Mouse (Mus musculus) MEL (cell line): Measurements from ENCODE around the gene Spag7. TPM values are rescaled to one million over a fixed set of nuclear protein-coding genes. Genes with fewer than 3 reads are reported as not detected.

Experiments used
- DNase-seq: peaks from one replicate; pipeline ENCODE4 v3.0.0; 2011; ENCODE audit warnings: low read depth, low spot score
- H3K27ac ChIP-seq: 2 replicates; pipeline ENCODE4 v1.5.1; 2012; ENCODE audit warnings: low read depth, mild to moderate bottlenecking, control low read depth, low read length, moderate library complexity; ENCODE audit not compliant: control insufficient read depth
- H3K27me3 ChIP-seq, 2 experiments: fragments of 150-350 bp in 1 of 2; sonication (generic) in 1 of 2; 2 replicates each; pipeline ENCODE4 v1.6.1; 2012; ENCODE audit warnings: low read length in 2 of 2, mild to moderate bottlenecking in 2 of 2, improper control_type of control experiment in 1 of 2, moderate library complexity in 1 of 2; ENCODE audit not compliant: insufficient read depth in 2 of 2, control insufficient read depth in 1 of 2
- H3K36me3 ChIP-seq, 2 experiments: 2 replicates each; pipeline ENCODE4 v1.6.1; 2012 to 2014; ENCODE audit warnings: low read length in 2 of 2, improper control_type of control experiment in 1 of 2, inconsistent platforms in 1 of 2, mild to moderate bottlenecking in 1 of 2; ENCODE audit not compliant: insufficient read depth in 2 of 2, control insufficient read depth in 1 of 2
- H3K4me1 ChIP-seq, 2 experiments: fragments of 150-350 bp in 1 of 2; sonication (generic) in 1 of 2; 2 replicates each; pipeline ENCODE4 v1.6.1; 2012; ENCODE audit warnings: low read length in 2 of 2, improper control_type of control experiment in 1 of 2, mild to moderate bottlenecking in 1 of 2; ENCODE audit not compliant: insufficient read depth in 2 of 2, control insufficient read depth in 1 of 2
- H3K4me3 ChIP-seq, 2 experiments: fragments of 150-350 bp in 1 of 2; sonication (generic) in 1 of 2; 2 replicates each; pipeline ENCODE4 v1.5.1; 2012; ENCODE audit warnings: low read depth in 2 of 2, low read length in 2 of 2, mild to moderate bottlenecking in 2 of 2, moderate library complexity in 2 of 2, control low read depth in 1 of 2, improper control_type of control experiment in 1 of 2; ENCODE audit not compliant: control insufficient read depth in 1 of 2, insufficient read depth in 1 of 2
- H3K79me2 ChIP-seq: 2 replicates; pipeline ENCODE4 v1.6.1; 2012; ENCODE audit warnings: mild to moderate bottlenecking, low read length, moderate library complexity; ENCODE audit not compliant: control insufficient read depth, poor library complexity, insufficient read depth
- H3K9ac ChIP-seq: 2 replicates; pipeline ENCODE4 v1.6.1; 2012; ENCODE audit warnings: low read depth, mild to moderate bottlenecking, control low read depth, low read length, moderate library complexity; ENCODE audit not compliant: control insufficient read depth, poor library complexity, severe bottlenecking
- H3K9me3 ChIP-seq: fragments of 150-350 bp; sonication (generic); replicated peaks from 2 replicates; pipeline ENCODE4 v1.6.1; 2012; ENCODE audit warnings: mild to moderate bottlenecking, low read length, improper control_type of control experiment, moderate library complexity; ENCODE audit not compliant: insufficient read depth
- CHD2 ChIP-seq: IDR thresholded peaks from 2 replicates; pipeline ENCODE4 v1.6.1; 2011; ENCODE audit warnings: low read length, improper control_type of control experiment
- CTCF ChIP-seq, 3 experiments: IDR thresholded peaks in 2 of 3; conservative IDR thresholded peaks in 1 of 3; 2 replicates each; pipeline ENCODE4 v1.5.1; 2011 to 2012; ENCODE audit warnings: low read length in 3 of 3, low read depth in 2 of 3, mild to moderate bottlenecking in 2 of 3, improper control_type of control experiment in 1 of 3, inconsistent platforms in 1 of 3, mixed read lengths in 1 of 3, moderate library complexity in 1 of 3; ENCODE audit not compliant: control insufficient read depth in 1 of 3, insufficient read depth in 1 of 3, poor library complexity in 1 of 3, severe bottlenecking in 1 of 3
- ELF1 ChIP-seq: IDR thresholded peaks from 2 replicates; pipeline ENCODE4 v1.6.1; 2014; ENCODE audit warnings: low read depth, mild to moderate bottlenecking, inconsistent platforms, low read length, improper control_type of control experiment, moderate library complexity
- EP300 ChIP-seq, 2 experiments: IDR thresholded peaks; 2 replicates each; pipeline ENCODE4 v1.6.1; 2011; ENCODE audit warnings: improper control_type of control experiment in 2 of 2, low read length in 2 of 2, low read depth in 1 of 2, mild to moderate bottlenecking in 1 of 2
- ETS1 ChIP-seq: IDR thresholded peaks from 2 replicates; pipeline ENCODE4 v1.6.1; 2012; ENCODE audit warnings: low read depth, mild to moderate bottlenecking, inconsistent platforms, low read length, improper control_type of control experiment, moderate library complexity
- GATA1 ChIP-seq: IDR thresholded peaks from 2 replicates; pipeline ENCODE4 v1.6.1; 2011; ENCODE audit warnings: low read depth, low read length, improper control_type of control experiment
- JUND ChIP-seq: IDR thresholded peaks from 2 replicates; pipeline ENCODE4 v1.6.1; 2011; ENCODE audit warnings: low read depth, mild to moderate bottlenecking, improper control_type of control experiment, low read length
- KAT2A ChIP-seq: conservative IDR thresholded peaks from 2 replicates; pipeline ENCODE4 v1.6.1; 2012; ENCODE audit warnings: low read depth, low read length, improper control_type of control experiment, inconsistent platforms
- MAX ChIP-seq: IDR thresholded peaks from 2 replicates; pipeline ENCODE4 v1.6.1; 2011; ENCODE audit warnings: low read length, improper control_type of control experiment
- MEF2A ChIP-seq: IDR thresholded peaks from 2 replicates; pipeline ENCODE4 v1.6.1; 2014; ENCODE audit warnings: low read depth, mild to moderate bottlenecking, inconsistent platforms, low read length, improper control_type of control experiment; ENCODE audit not compliant: poor library complexity, insufficient replicate concordance, severe bottlenecking; ENCODE audit errors: extremely low read depth
- MYC ChIP-seq: IDR thresholded peaks from 2 replicates; pipeline ENCODE4 v1.6.1; 2011; ENCODE audit warnings: low read depth, mild to moderate bottlenecking, low read length, improper control_type of control experiment, moderate library complexity
- NELFE ChIP-seq: IDR thresholded peaks from 2 replicates; pipeline ENCODE4 v1.6.1; 2011; ENCODE audit warnings: low read depth, low read length, improper control_type of control experiment
- NRF1 ChIP-seq: IDR thresholded peaks from 2 replicates; pipeline ENCODE4 v1.6.1; 2014; ENCODE audit warnings: low read depth, mild to moderate bottlenecking, inconsistent platforms, low read length, improper control_type of control experiment, moderate library complexity; ENCODE audit not compliant: poor library complexity, insufficient read depth, severe bottlenecking
- POLR2A ChIP-seq, 2 experiments: IDR thresholded peaks; 2 replicates each; pipeline ENCODE4 v1.6.1; 2011 to 2012; ENCODE audit warnings: low read length in 2 of 2, mild to moderate bottlenecking in 2 of 2, control low read depth in 1 of 2, improper control_type of control experiment in 1 of 2, low read depth in 1 of 2, moderate library complexity in 1 of 2; ENCODE audit not compliant: control insufficient read depth in 1 of 2, insufficient read depth in 1 of 2, poor library complexity in 1 of 2
- POLR2AphosphoS2 ChIP-seq: IDR thresholded peaks from 2 replicates; pipeline ENCODE4 v1.6.1; 2011; ENCODE audit warnings: low read length, improper control_type of control experiment
- SIN3A ChIP-seq: IDR thresholded peaks from 2 replicates; pipeline ENCODE4 v1.6.1; 2012; ENCODE audit warnings: low read length, improper control_type of control experiment, inconsistent platforms
- SMC3 ChIP-seq: IDR thresholded peaks from 2 replicates; pipeline ENCODE4 v1.6.1; 2011; ENCODE audit warnings: low read depth, low read length, improper control_type of control experiment
- TAL1 ChIP-seq: IDR thresholded peaks from 2 replicates; pipeline ENCODE4 v1.6.1; 2012; ENCODE audit warnings: mild to moderate bottlenecking, inconsistent platforms, low read length, moderate library complexity, mixed read lengths
- TBP ChIP-seq: IDR thresholded peaks from 2 replicates; pipeline ENCODE4 v1.8.0; 2011; ENCODE audit warnings: low read depth, low read length, improper control_type of control experiment
- TCF12 ChIP-seq: IDR thresholded peaks from 2 replicates; pipeline ENCODE4 v1.6.1; 2014; ENCODE audit warnings: low read depth, mild to moderate bottlenecking, inconsistent platforms, low read length, improper control_type of control experiment, moderate library complexity
- UBTF ChIP-seq: IDR thresholded peaks from 2 replicates; pipeline ENCODE4 v1.6.1; 2012; ENCODE audit warnings: low read depth, mild to moderate bottlenecking, inconsistent platforms, low read length, improper control_type of control experiment, moderate library complexity, borderline replicate concordance; ENCODE audit not compliant: insufficient read depth
- USF2 ChIP-seq, 2 experiments: IDR thresholded peaks; 2 replicates each; pipeline ENCODE4 v1.6.1; 2011 to 2012; ENCODE audit warnings: improper control_type of control experiment in 2 of 2, low read length in 2 of 2, borderline replicate concordance in 1 of 2, inconsistent platforms in 1 of 2, low read depth in 1 of 2, mild to moderate bottlenecking in 1 of 2; ENCODE audit not compliant: insufficient read depth in 1 of 2
- ZKSCAN1 ChIP-seq: IDR thresholded peaks from 2 replicates; pipeline ENCODE4 v1.6.1; 2012; ENCODE audit warnings: low read depth, mild to moderate bottlenecking, inconsistent platforms, low read length, improper control_type of control experiment, moderate library complexity
- ZMIZ1 ChIP-seq: IDR thresholded peaks from 2 replicates; pipeline ENCODE4 v1.6.1; 2012; ENCODE audit warnings: low read depth, mild to moderate bottlenecking, inconsistent platforms, low read length, improper control_type of control experiment, moderate library complexity
- ZNF384 ChIP-seq: IDR thresholded peaks from 2 replicates; pipeline ENCODE4 v1.6.1; 2012; ENCODE audit warnings: low read depth, mild to moderate bottlenecking, inconsistent platforms, low read length, improper control_type of control experiment
- polyA plus RNA-seq, 2 experiments: library from polyadenylated mRNA; stranded (reverse) in 1 of 2; unstranded in 1 of 2; fragments of >175 nt in 1 of 2; fragments of >200 nt in 1 of 2; gene quantifications; 2 replicates each; pipeline versions ENCODE4 v1.2.1 to v1.2.4; 2012; ENCODE audit warnings: low replicate concordance in 2 of 2, low read depth in 1 of 2; ENCODE audit not compliant: insufficient read length in 2 of 2, insufficient read depth in 1 of 2, missing spikeins in 1 of 2
- total RNA-seq: library from RNA; depleted of rRNA; stranded (reverse); fragments of 300-350 nt; gene quantifications from 2 replicates; pipeline ENCODE4 v1.2.3, GENCODE M21; 2012

The Spag7 gene
- total and polyA plus RNA-seq, 3 experiments: 76.4 to 99.6 TPM; not detected in 1

DNA sequence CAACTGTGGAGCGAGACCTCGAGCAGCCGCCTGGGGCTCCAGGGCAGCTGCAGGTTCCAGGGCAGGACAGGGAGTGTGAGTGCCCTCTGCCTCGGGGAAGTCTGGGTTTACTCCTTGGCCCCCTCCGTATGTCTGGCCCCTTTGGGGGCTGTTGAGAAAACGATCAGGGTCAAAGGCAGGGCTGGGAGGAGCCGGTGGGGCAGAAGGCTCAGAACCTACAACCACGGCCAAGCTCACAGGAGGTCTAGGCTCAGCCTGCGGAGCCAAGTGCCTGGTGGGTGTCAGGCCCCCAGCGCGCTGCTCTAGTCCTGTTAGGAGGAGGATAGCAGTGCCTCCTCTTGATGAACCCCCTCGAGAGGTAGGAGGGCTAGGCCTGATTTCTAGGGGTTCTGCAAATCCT is 12.0 kb upstream of the Spag7 start:
- H3K27ac ChIP-seq: no peak overlapping the region
- no peak overlapping the region for H3K9ac ChIP-seq
- H3K36me3 ChIP-seq: peaks cover 0 to 5% of the 10 kb centered on the region in 2 experiments; a peak in 2 of 4 replicates
- no peak overlapping the region for H3K4me3 ChIP-seq
- peaks cover 0 to 4% of the 10 kb centered on the region in 2 experiments; a peak in 3 of 4 replicates for H3K4me1 ChIP-seq
- TF ChIP-seq ZKSCAN1 (no peak), POLR2AphosphoS2 (no peak), MEF2A (no peak), SMC3 (no peak), ZNF384 (no peak)
- H3K79me2 ChIP-seq: no peaks in the 10 kb centered on the region
- no peaks in the 10 kb centered on the region for H3K27me3 ChIP-seq
- no peaks in the 10 kb centered on the region for H3K9me3 ChIP-seq
- DNase-seq: no peak

DNA sequence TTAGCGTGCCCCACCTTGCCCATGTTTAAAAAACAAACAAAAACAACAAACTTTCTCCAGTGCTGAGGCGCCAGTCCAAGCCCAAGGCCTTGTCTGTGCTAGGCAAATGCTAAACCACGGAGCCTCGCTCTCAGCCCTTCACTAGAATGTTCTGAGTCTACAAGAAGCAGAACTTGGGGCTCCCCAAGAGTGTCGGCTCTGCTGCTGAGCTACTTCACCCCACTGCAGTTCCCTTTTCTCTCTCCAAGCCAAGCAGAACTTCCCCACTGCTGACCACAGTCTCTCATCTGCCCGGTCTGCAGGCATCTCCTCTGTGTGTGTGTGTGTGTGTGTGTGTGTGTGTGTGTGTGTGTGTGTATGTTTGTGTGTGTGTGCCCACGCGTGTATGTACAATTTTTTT is 10.7 kb upstream of the Spag7 start:
- TF ChIP-seq EP300 (IDR thresholded peaks at IDR 0.05; ENCODE audit: low read depth in 1 of 2, low read length in 2 of 2) (peak in 1 of 2 experiments; percentile 67; a peak in 1 of 4 replicates), SMC3 (no peak), NRF1 (0 out of 2 replicates have a peak, but pooled peaks have one; percentile 31), TAL1 (0 out of 2 replicates have a peak, but pooled peaks have one; percentile 7), NELFE (no peak), TCF12 (no peak), TBP (peak; percentile 74), ELF1 (no peak), MYC (0 out of 2 replicates have a peak, but pooled peaks have one; percentile 17)
- TF ChIP-seq, all 39 proteins: peak for 5
- H3K27me3 ChIP-seq: no peaks in the 10 kb centered on the region
- DNase-seq: peak; percentile 95
- no peaks in the 10 kb centered on the region for H3K79me2 ChIP-seq
- peaks cover 0 to 5% of the 10 kb centered on the region in 2 experiments; a peak in 2 of 4 replicates for H3K36me3 ChIP-seq
- H3K9ac ChIP-seq: peak overlapping the region; percentile 24; the same call in 1 of the 2 replicates
- H3K9me3 ChIP-seq: no peaks in the 10 kb centered on the region
- no peak overlapping the region for H3K4me3 ChIP-seq
- peaks cover 0 to 4% of the 10 kb centered on the region in 2 experiments; a peak in 3 of 4 replicates for H3K4me1 ChIP-seq
- peak overlapping the region; percentile 49 for H3K27ac ChIP-seq

DNA sequence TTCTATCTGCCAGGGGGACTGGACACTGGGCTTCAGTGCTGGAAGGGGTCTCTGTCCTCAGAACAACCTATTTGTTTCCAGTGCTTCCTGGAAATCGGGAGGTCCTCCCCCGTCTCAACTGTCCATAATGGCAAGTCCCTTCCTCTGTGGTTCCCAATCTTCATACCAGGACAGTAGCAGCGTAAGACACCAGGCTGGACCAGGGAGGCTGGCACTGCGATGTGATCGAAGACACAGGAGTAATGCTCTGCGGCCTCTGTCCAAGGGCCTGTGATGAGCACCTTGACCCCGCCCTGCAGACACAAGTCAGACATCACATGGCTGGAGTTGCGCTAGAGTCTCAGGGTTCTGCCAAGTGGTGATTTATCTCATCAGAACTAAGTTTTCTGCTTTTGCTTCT is 10.1 kb upstream of the Spag7 start:
- no peak for TF ChIP-seq ETS1
- TF ChIP-seq TBP: no peak
- TF ChIP-seq POLR2A (IDR thresholded peaks at IDR 0.05; ENCODE audit: control insufficient read depth in 1 of 2, insufficient read depth in 1 of 2, low read depth in 1 of 2, low read length in 2 of 2, poor library complexity in 1 of 2): no peak
- no peak for TF ChIP-seq USF2 (IDR thresholded peaks at IDR 0.05; ENCODE audit: borderline replicate concordance in 1 of 2, insufficient read depth in 1 of 2, low read depth in 1 of 2, low read length in 2 of 2)
- no peak for TF ChIP-seq JUND
- TF ChIP-seq TAL1: no peak
- TF ChIP-seq GATA1: no peak
- no peak for TF ChIP-seq CTCF (IDR thresholded peaks at IDR 0.05 in 2 of 3, conservative IDR thresholded peaks at IDR 0.05 in 1 of 3; ENCODE audit: control insufficient read depth in 1 of 3, insufficient read depth in 1 of 3, low read depth in 2 of 3, low read length in 3 of 3, poor library complexity in 1 of 3, severe bottlenecking in 1 of 3)
- TF ChIP-seq KAT2A: no peak
- no peak for TF ChIP-seq ZMIZ1
- TF ChIP-seq MAX: no peak
- no peak for TF ChIP-seq UBTF
- TF ChIP-seq SIN3A: no peak
- no peak for TF ChIP-seq ZNF384
- TF ChIP-seq CHD2: no peak
- TF ChIP-seq ZKSCAN1: no peak
- TF ChIP-seq ELF1: no peak
- H3K4me1 ChIP-seq: peaks cover 0 to 4% of the 10 kb centered on the region in 2 experiments; a peak in 3 of 4 replicates
- peaks cover 0 to 5% of the 10 kb centered on the region in 2 experiments; a peak in 2 of 4 replicates for H3K36me3 ChIP-seq
- H3K27me3 ChIP-seq: no peaks in the 10 kb centered on the region
- no peak overlapping the region for H3K27ac ChIP-seq
- H3K9ac ChIP-seq: no peak overlapping the region
- no peaks in the 10 kb centered on the region for H3K79me2 ChIP-seq
- no peaks in the 10 kb centered on the region for H3K9me3 ChIP-seq
- DNase-seq: no peak
- no peak overlapping the region for H3K4me3 ChIP-seq
